Mouse (Mus musculus) cerebellum, adult 18-20 months (tissue): ENCODE data around the gene Gtf3a.
"Not testable (repeated sequence)": the region's sequence is repeated elsewhere in the genome, so short reads cannot be mapped to it uniquely, and the experiment has no call there.

ENCODE experiments used
- DNase-seq, 2 experiments: peaks; one replicate each; pipeline ENCODE4 v3.0.0; 2021

The Gtf3a gene

GRCm38 (mm10) chr5:146937541-146938503, 10.6 kb upstream of the Gtf3a start:
- no peak for DNase-seq

GRCm38 (mm10) chr5:146939109-146939796, 9.2 kb upstream of the Gtf3a start:
- DNase-seq: no peak

- DNase-seq: peak; percentile 39 to 44
These were observed 8.2 kb upstream of the Gtf3a start for GRCm38 (mm10) chr5:146940219-146940618.

- not testable (repeated sequence) for DNase-seq
These were observed 6.5 kb upstream of the Gtf3a start for GRCm38 (mm10) chr5:146941939-146942338.

- no peak for DNase-seq
These were observed 5.5 kb upstream of the Gtf3a start for GRCm38 (mm10) chr5:146942965-146943364.

- no peak for DNase-seq
These were observed 3.9 kb upstream of the Gtf3a start for GRCm38 (mm10) chr5:146944568-146944967.

- no peak for DNase-seq
These were observed 1.8 kb upstream of the Gtf3a start for GRCm38 (mm10) chr5:146946682-146947081.

- no peak for DNase-seq
These were observed 960 bp upstream of the Gtf3a start for GRCm38 (mm10) chr5:146947497-146947896.

GRCm38 (mm10) chr5:146948041-146948507, 383 bp upstream of the Gtf3a start:
- no peak for DNase-seq

GRCm38 (mm10) chr5:146954576-146954975, 6.1 kb downstream of the Gtf3a start:
- DNase-seq: no peak

GRCm38 (mm10) chr5:146955651-146956050, 7.2 kb downstream of the Gtf3a start:
- DNase-seq: no peak

- DNase-seq: no peak
These were observed 8.2 kb downstream of the Gtf3a start for GRCm38 (mm10) chr5:146956678-146957077.

GRCm38 (mm10) chr5:146963118-146963936, 14.9 kb downstream of the Gtf3a start, which contains the start of gene Mtif3:
Mtif3 (minus strand) TSS chr5:146963800.
- DNase-seq: peak; percentile 87 to 89

- no peak for DNase-seq
These were observed 15.5 kb downstream of the Gtf3a start for GRCm38 (mm10) chr5:146963937-146964278.

GRCm38 (mm10) chr5:146968695-146969393, 20.4 kb downstream of the Gtf3a start:
- no peak for DNase-seq

- DNase-seq: no peak
These were observed 23.5 kb downstream of the Gtf3a start for GRCm38 (mm10) chr5:146971776-146972561.

GRCm38 (mm10) chr5:146973353-146973752, 24.9 kb downstream of the Gtf3a start:
- DNase-seq: no peak

GRCm38 (mm10) chr5:146973858-146974780, 25.7 kb downstream of the Gtf3a start:
- DNase-seq: no peak

GRCm38 (mm10) chr5:146974781-146975123, 26.3 kb downstream of the Gtf3a start:
- DNase-seq: no peak

- DNase-seq: no peak
These were observed 32.9 kb downstream of the Gtf3a start for GRCm38 (mm10) chr5:146981376-146981775.
